Mouse (Mus musculus): ENCODE results near the gene Farp1. TPM values are rescaled to one million over a fixed set of nuclear protein-coding genes. Genes with fewer than 3 reads are reported as not detected.

Farp1 gene
- total and polyA plus RNA-seq, 3 experiments, result 6.4 to 11.1 (median 10.9) TPM

DNA sequence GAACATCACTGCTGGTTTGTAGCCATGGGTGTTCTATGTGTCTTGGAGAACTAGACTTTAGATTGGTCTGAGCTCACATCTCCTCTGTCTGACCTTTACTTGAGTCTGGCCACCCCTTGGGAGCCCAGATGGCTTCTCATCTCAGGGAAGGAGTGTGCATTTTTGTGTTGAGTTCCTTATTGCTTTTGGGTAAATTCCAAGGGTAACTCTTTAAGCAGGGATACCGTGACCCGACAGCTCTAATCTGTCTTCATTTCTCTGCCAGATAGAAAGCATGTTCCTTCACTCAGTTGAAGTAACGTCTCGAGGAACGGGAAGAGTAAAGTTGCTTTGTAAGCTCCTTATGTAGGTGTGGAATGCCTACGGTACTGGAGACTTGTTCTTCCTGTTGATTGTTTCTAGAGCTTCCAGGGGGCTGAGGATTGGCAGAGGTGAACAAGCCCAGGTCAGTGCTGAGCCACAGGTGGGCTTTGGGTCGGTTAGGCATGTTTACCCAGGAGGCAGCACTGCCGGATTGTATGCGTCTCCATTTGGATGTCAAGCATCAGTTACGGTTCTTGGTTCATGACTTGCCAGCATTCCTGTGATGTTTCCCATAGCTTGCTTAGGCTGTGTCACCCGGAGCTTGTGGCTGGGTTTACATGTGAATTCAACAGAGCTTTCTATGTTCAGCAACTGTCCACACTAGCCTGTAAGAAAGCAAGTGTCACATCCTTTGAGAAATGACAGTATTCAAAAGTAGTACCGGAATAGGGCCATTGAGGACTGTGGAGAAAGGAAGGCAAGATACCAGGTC, 62.8 kb downstream of the Farp1 start:
- H3K36me3 ChIP-seq (ENCODE audit: control insufficient read depth, insufficient read depth, low read length), result no peaks in the 10 kb centered on the region
- H3K4me1 ChIP-seq (ENCODE audit: control insufficient read depth, insufficient read depth, low read length), result peaks cover 8% of the 10 kb centered on the region
- no peak for TF ChIP-seq CTCF (IDR thresholded peaks at IDR 0.05)
- TF ChIP-seq EP300 (IDR thresholded peaks at IDR 0.05; ENCODE audit: insufficient read depth, low read depth, low read length), result no peak
- no peak for TF ChIP-seq POLR2A (IDR thresholded peaks at IDR 0.05; ENCODE audit: insufficient read depth, low read depth, low read length)

DNA sequence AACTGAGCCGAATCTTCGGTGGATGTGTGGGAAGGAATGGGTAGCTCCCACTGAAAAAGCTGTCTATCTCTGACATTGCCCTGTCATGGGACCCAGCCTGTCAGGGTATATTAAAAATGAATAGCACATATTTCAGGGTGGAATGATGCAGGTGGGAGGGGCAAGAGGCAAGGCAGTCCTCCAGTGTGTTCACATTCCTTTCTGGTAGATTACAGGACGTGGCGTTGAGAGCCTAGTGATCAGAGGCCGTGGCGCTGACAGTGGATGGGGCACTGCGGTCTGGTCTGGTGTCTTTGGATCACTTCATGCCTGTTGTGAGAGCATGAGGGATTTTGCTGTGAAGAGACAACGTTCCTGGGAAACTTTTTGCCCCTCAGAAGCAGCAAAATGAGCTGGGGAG, 64.1 kb downstream of the Farp1 start:
- H3K36me3 ChIP-seq (ENCODE audit: control insufficient read depth, insufficient read depth, low read length), result no peaks in the 10 kb centered on the region
- H3K4me1 ChIP-seq (ENCODE audit: control insufficient read depth, insufficient read depth, low read length), result peaks cover 8% of the 10 kb centered on the region
- H3K27ac ChIP-seq, result no peak overlapping the region
- intact Hi-C loops (cut with DNase I), result no loop called here
- no peak overlapping the region for H3K4me3 ChIP-seq
- no peaks in the 10 kb centered on the region for H3K27me3 ChIP-seq (ENCODE audit: control insufficient read depth, insufficient read depth, low read length)
- TF ChIP-seq EP300 (IDR thresholded peaks at IDR 0.05; ENCODE audit: insufficient read depth, low read depth, low read length), result no peak
- no peak for TF ChIP-seq POLR2A (IDR thresholded peaks at IDR 0.05; ENCODE audit: insufficient read depth, low read depth, low read length)
- TF ChIP-seq CTCF (IDR thresholded peaks at IDR 0.05), result no peak
- 60% methylated on average over 8 of the region's 8 CpGs for WGBS
- no peak for DNase-seq
- no peak overlapping the region for H3K9ac ChIP-seq (ENCODE audit: low read depth, low read length)
- H3K79me2 ChIP-seq (replicated peaks; ENCODE audit: control insufficient read depth, insufficient read depth, low read length), result 0 out of 2 replicates have a peak, but pooled peaks cover 2% of the 10 kb centered on the region

More for the DNA sequence above, 62.8 kb downstream of the Farp1 start:
- no peak overlapping the region for H3K4me3 ChIP-seq
- H3K79me2 ChIP-seq (replicated peaks; ENCODE audit: control insufficient read depth, insufficient read depth, low read length), result 0 out of 2 replicates have a peak, but pooled peaks cover 2% of the 10 kb centered on the region
- H3K9ac ChIP-seq (ENCODE audit: low read depth, low read length), result no peak overlapping the region
- no peak overlapping the region for H3K27ac ChIP-seq
- intact Hi-C loops (cut with DNase I), result no loop called here
- WGBS, result 47% methylated on average over 12 of the region's 12 CpGs
- H3K27me3 ChIP-seq (ENCODE audit: control insufficient read depth, insufficient read depth, low read length), result no peaks in the 10 kb centered on the region
- DNase-seq, result no peak

DNA sequence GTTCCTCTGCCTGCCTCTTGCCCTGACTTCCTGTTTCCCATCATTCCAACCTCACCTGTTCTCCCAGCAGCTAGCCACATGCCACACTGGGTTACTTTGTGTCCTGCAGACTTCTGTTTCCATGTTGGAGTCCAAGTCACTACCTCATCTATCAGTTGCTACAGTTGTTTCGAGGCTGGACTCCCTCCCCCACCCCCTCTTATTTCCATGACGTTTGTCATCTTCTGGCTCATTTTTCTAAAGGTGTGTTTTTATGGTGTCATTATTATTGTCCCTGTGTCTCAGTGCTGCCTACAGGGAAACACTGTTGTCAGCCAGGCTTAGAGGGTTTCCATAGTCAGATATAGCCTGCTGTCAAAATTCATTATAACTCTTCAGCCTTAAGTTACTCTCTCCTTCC, 64.9 kb downstream of the Farp1 start:
- 61% methylated on average over 2 of the region's 2 CpGs for WGBS
- no peak for TF ChIP-seq EP300 (IDR thresholded peaks at IDR 0.05; ENCODE audit: insufficient read depth, low read depth, low read length)
- TF ChIP-seq POLR2A (IDR thresholded peaks at IDR 0.05; ENCODE audit: insufficient read depth, low read depth, low read length), result no peak
- no peak for TF ChIP-seq CTCF (IDR thresholded peaks at IDR 0.05)
- Histone ChIP-seq H3K9ac (ENCODE audit: low read depth, low read length) (no peak overlapping the region), H3K4me1 (ENCODE audit: control insufficient read depth, insufficient read depth, low read length) (peaks cover 8% of the 10 kb centered on the region), H3K27me3 (ENCODE audit: control insufficient read depth, insufficient read depth, low read length) (no peaks in the 10 kb centered on the region), H3K79me2 (replicated peaks; ENCODE audit: control insufficient read depth, insufficient read depth, low read length) (no peaks in the 10 kb centered on the region), H3K4me3 (no peak overlapping the region), H3K36me3 (ENCODE audit: control insufficient read depth, insufficient read depth, low read length) (no peaks in the 10 kb centered on the region), H3K27ac (no peak overlapping the region)
- no peak for DNase-seq
- intact Hi-C loops (cut with DNase I), result no loop called here

DNA sequence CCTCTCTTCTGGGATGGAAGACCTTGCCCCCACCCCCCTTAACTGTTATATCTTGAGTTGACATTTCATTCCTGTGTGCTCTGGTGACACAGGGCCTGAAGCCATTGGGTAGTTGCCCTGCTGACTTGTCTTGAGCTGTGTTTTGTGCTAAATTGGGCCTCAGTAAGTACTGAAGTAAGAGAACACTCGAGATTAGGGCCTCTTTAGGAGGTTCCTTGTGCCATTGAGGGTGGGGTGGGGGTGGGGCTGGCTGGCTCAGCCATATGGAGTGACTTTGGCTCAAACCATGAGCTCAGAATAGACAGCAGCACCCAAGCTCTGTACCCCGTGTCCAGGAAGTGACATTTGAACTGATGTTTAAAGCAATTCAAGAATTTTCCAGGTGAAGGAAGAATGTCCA, 65.8 kb downstream of the Farp1 start:
- Histone ChIP-seq H3K79me2 (replicated peaks; ENCODE audit: control insufficient read depth, insufficient read depth, low read length) (no peaks in the 10 kb centered on the region), H3K27me3 (ENCODE audit: control insufficient read depth, insufficient read depth, low read length) (no peaks in the 10 kb centered on the region), H3K27ac (no peak overlapping the region; the same call in 1 of the 2 replicates), H3K4me1 (ENCODE audit: control insufficient read depth, insufficient read depth, low read length) (peaks cover 8% of the 10 kb centered on the region), H3K36me3 (ENCODE audit: control insufficient read depth, insufficient read depth, low read length) (no peaks in the 10 kb centered on the region), H3K4me3 (no peak overlapping the region), H3K9ac (ENCODE audit: low read depth, low read length) (no peak overlapping the region)
- TF ChIP-seq EP300 (IDR thresholded peaks at IDR 0.05; ENCODE audit: insufficient read depth, low read depth, low read length) (no peak), POLR2A (IDR thresholded peaks at IDR 0.05; ENCODE audit: insufficient read depth, low read depth, low read length) (no peak), CTCF (IDR thresholded peaks at IDR 0.05) (no peak)
- intact Hi-C loops (cut with DNase I), result no loop called here
- WGBS, result 13% methylated on average over 2 of the region's 2 CpGs
- no peak for DNase-seq

DNA sequence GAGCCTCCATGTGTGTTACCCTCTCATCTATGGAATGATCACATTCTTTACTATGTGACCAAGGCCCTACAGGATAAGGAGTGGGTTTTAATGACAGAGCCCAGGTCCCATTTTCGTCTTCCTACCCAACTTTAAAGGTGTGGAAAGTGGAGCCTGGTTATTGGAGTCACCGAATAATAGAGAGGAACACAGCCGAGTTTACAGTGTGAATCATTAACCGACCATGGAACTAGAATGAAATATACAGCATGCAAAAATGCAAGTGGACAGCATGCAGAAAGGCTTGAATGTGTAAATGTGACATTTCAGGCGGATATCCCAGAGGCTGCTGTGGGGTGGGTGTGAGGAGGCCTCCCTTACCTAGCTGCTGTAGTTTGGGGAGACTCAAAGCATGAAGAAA, 66.5 kb downstream of the Farp1 start:
- H3K4me1 ChIP-seq (ENCODE audit: control insufficient read depth, insufficient read depth, low read length), result peaks cover 8% of the 10 kb centered on the region
- H3K79me2 ChIP-seq (replicated peaks; ENCODE audit: control insufficient read depth, insufficient read depth, low read length), result no peaks in the 10 kb centered on the region
- no peak overlapping the region for H3K4me3 ChIP-seq
- H3K9ac ChIP-seq (ENCODE audit: low read depth, low read length), result no peak overlapping the region
- WGBS, result 82% methylated on average over 5 of the region's 5 CpGs
- H3K27ac ChIP-seq, result no peak overlapping the region; the same call in 1 of the 2 replicates
- intact Hi-C loops (cut with DNase I), result no loop called here
- H3K36me3 ChIP-seq (ENCODE audit: control insufficient read depth, insufficient read depth, low read length), result no peaks in the 10 kb centered on the region
- no peak for DNase-seq
- H3K27me3 ChIP-seq (ENCODE audit: control insufficient read depth, insufficient read depth, low read length), result no peaks in the 10 kb centered on the region
- TF ChIP-seq EP300 (IDR thresholded peaks at IDR 0.05; ENCODE audit: insufficient read depth, low read depth, low read length), result no peak
- TF ChIP-seq POLR2A (IDR thresholded peaks at IDR 0.05; ENCODE audit: insufficient read depth, low read depth, low read length), result no peak
- TF ChIP-seq CTCF (IDR thresholded peaks at IDR 0.05), result no peak

DNA sequence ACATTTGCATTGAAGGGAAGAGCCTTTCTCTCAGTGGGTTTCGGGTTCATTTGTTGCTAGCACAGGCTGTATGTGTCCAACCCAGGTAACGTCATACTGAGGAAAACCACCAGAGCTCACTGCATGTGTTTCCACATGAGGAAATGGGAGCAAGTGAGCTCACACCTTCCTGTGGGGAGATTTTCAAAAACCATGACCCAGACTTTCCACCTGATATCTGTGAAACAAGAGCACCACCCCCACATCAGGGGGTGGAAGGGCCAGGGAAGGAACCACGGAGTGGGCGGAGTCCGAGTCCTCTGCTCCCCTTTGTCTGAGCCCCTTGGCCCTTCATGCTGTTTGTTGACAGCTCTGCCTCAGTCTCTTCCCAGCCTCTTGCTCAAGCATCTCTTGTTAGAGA, 67.6 kb downstream of the Farp1 start:
- H3K4me3 ChIP-seq, result no peak overlapping the region
- no peak overlapping the region for H3K9ac ChIP-seq (ENCODE audit: low read depth, low read length)
- no peak for DNase-seq
- H3K79me2 ChIP-seq (replicated peaks; ENCODE audit: control insufficient read depth, insufficient read depth, low read length), result no peaks in the 10 kb centered on the region
- intact Hi-C loops (cut with DNase I), result loop anchor here (2.0 kb wide), 1 partner anchor 68 kb away; no protein-coding TSS in a partner anchor
- peaks cover 8% of the 10 kb centered on the region for H3K4me1 ChIP-seq (ENCODE audit: control insufficient read depth, insufficient read depth, low read length)
- no peaks in the 10 kb centered on the region for H3K27me3 ChIP-seq (ENCODE audit: control insufficient read depth, insufficient read depth, low read length)
- TF ChIP-seq CTCF (IDR thresholded peaks at IDR 0.05) (no peak), EP300 (IDR thresholded peaks at IDR 0.05; ENCODE audit: insufficient read depth, low read depth, low read length) (no peak), POLR2A (IDR thresholded peaks at IDR 0.05; ENCODE audit: insufficient read depth, low read depth, low read length) (no peak)
- no peaks in the 10 kb centered on the region for H3K36me3 ChIP-seq (ENCODE audit: control insufficient read depth, insufficient read depth, low read length)
- no peak overlapping the region for H3K27ac ChIP-seq
- WGBS, result 74% methylated on average over 5 of the region's 5 CpGs

All from heart, adult 2 months (tissue).